Mouse (Mus musculus) monocyte, adult 2 months (primary cell): ENCODE results near the gene Mink1.

Experiments
- DNase-seq, 2 experiments: peaks; one replicate each; pipeline ENCODE4 v3.0.0; 2022; ENCODE audit warnings: low spot score in 2 of 2, low read depth in 1 of 2

Gene Mink1

GRCm38 (mm10) chr11:70628431-70628830 lies 65.8 kb downstream of the Mink1 start:
- DNase-seq: no peak

GRCm38 (mm10) chr11:70629557-70629956 lies 66.9 kb downstream of the Mink1 start:
- DNase-seq: no peak

GRCm38 (mm10) chr11:70630129-70630528 lies 67.4 kb downstream of the Mink1 start:
- DNase-seq: no peak

GRCm38 (mm10) chr11:70635601-70636000 lies 72.9 kb downstream of the Mink1 start:
- no peak for DNase-seq

- no peak for DNase-seq
Observed at GRCm38 (mm10) chr11:70637764-70638163, 75.1 kb downstream of the Mink1 start.

GRCm38 (mm10) chr11:70638293-70638692 lies 75.6 kb downstream of the Mink1 start:
- no peak for DNase-seq

- DNase-seq: no peak
Observed at GRCm38 (mm10) chr11:70638714-70639278, 76.1 kb downstream of the Mink1 start, which contains the start of gene Gp1ba. TSS of gene Gp1ba (plus strand) at chr11:70639122.

- no peak for DNase-seq
Observed at GRCm38 (mm10) chr11:70639976-70640375, 77.3 kb downstream of the Mink1 start.

GRCm38 (mm10) chr11:70641241-70641640 lies 78.6 kb downstream of the Mink1 start:
- DNase-seq: no peak

- no peak for DNase-seq
Observed at GRCm38 (mm10) chr11:70643051-70643450, 80.4 kb downstream of the Mink1 start.

GRCm38 (mm10) chr11:70644564-70645103 lies 82.0 kb downstream of the Mink1 start:
- no peak for DNase-seq

GRCm38 (mm10) chr11:70645461-70646258 lies 83.0 kb downstream of the Mink1 start:
- no peak for DNase-seq

- no peak for DNase-seq
Observed at GRCm38 (mm10) chr11:70646259-70646555, 83.5 kb downstream of the Mink1 start.

- peak; percentile 83 to 88 for DNase-seq
Observed at GRCm38 (mm10) chr11:70646691-70647650, 84.3 kb downstream of the Mink1 start, which contains the start of the genes Rnf167 and Slc25a11. TSS of gene Rnf167 (plus strand) at chr11:70647235. TSS of gene Slc25a11 (minus strand) at chr11:70647479.

- DNase-seq: no peak
Observed at GRCm38 (mm10) chr11:70647716-70648420, 85.2 kb downstream of the Mink1 start.

- no peak for DNase-seq
Observed at GRCm38 (mm10) chr11:70648512-70648911, 85.8 kb downstream of the Mink1 start.

GRCm38 (mm10) chr11:70649185-70649734 lies 86.6 kb downstream of the Mink1 start:
- DNase-seq: no peak

- no peak for DNase-seq
Observed at GRCm38 (mm10) chr11:70650322-70651175, 87.9 kb downstream of the Mink1 start.

GRCm38 (mm10) chr11:70651391-70651790 lies 88.7 kb downstream of the Mink1 start:
- no peak for DNase-seq
